Mouse (Mus musculus) neural tube, embryonic 11.5 days (tissue): Measurements from ENCODE around the gene Ndufb7. TPM values are rescaled to one million over a fixed set of nuclear protein-coding genes. Genes with fewer than 3 reads are reported as not detected.
A peak's percentile ranks its signal among the peaks of the same experiment; 100 is the strongest.
"Not testable (repeated sequence)": the region's sequence is repeated elsewhere in the genome, so short reads cannot be mapped to it uniquely, and the experiment has no call there.

Experiments
- ATAC-seq: fragments of 200-750 bp; cut with Nextera tagmentation; 2 replicates; pipeline ENCODE4 v1.8.0; 2017; ENCODE audit warnings: moderate number of reproducible peaks, mild to moderate bottlenecking, moderate TSS enrichment, moderate library complexity; ENCODE audit not compliant: insufficient read depth, low FRiP score, low TSS enrichment
- DNase-seq: peaks from one replicate; pipeline ENCODE4 v3.0.0-alpha.2; 2015; ENCODE audit warnings: low spot score
- H3K27ac ChIP-seq: fragments of 300-500 bp; sonication (generic); 2 replicates; pipeline ENCODE4 v1.5.1; 2014; ENCODE audit warnings: low read depth, mild to moderate bottlenecking, low read length
- H3K27me3 ChIP-seq: fragments of 300-500 bp; sonication (generic); 2 replicates; pipeline ENCODE4 v1.6.1; 2014; ENCODE audit warnings: mild to moderate bottlenecking, low read length, mixed read lengths; ENCODE audit not compliant: control insufficient read depth, insufficient read depth
- H3K36me3 ChIP-seq: fragments of 300-500 bp; sonication (generic); 2 replicates; pipeline ENCODE4 v1.6.1; 2014; ENCODE audit warnings: mild to moderate bottlenecking, low read length, moderate library complexity, mixed read lengths; ENCODE audit not compliant: control insufficient read depth, insufficient read depth
- H3K4me1 ChIP-seq: fragments of 300-500 bp; sonication (generic); 2 replicates; pipeline ENCODE4 v1.6.1; 2014; ENCODE audit warnings: low read length, mixed read lengths; ENCODE audit not compliant: control insufficient read depth, insufficient read depth
- H3K4me2 ChIP-seq: fragments of 300-500 bp; sonication (generic); 2 replicates; pipeline ENCODE4 v1.6.1; 2014; ENCODE audit warnings: low read depth, mild to moderate bottlenecking, moderate library complexity
- H3K4me3 ChIP-seq: fragments of 300-500 bp; sonication (generic); 2 replicates; pipeline ENCODE4 v1.5.1; 2014; ENCODE audit warnings: low read depth, low read length
- H3K9ac ChIP-seq: fragments of 300-500 bp; sonication (generic); 2 replicates; pipeline ENCODE4 v1.6.1; 2014; ENCODE audit warnings: mild to moderate bottlenecking, low read length
- H3K9me3 ChIP-seq: fragments of 300-500 bp; sonication (generic); 2 replicates; pipeline ENCODE4 v1.6.1; 2016; ENCODE audit warnings: low read length; ENCODE audit not compliant: control insufficient read depth
- WGBS: fragments of 180-500 bp; shearing (Covaris S2); extraction: QIAGEN DNeasy Blood & Tissue Kit; methylation state at CpG from one replicate; pipeline ENCODE4 v1.1.7; 2014; 5-methylcytosine and 5-hydroxymethylcytosine counted together
- polyA plus RNA-seq: library from polyadenylated mRNA; unstranded; fragments of >200 nt; fragmentation: Nextera tagmentation; extraction: Ambion mirVana; gene quantifications from 2 replicates; pipeline ENCODE4 v1.2.1, GENCODE M21; 2014

Ndufb7 gene
- polyA plus RNA-seq, 1 experiment from 2014 or later = 326 TPM

- no peak overlapping the region for H3K4me2 ChIP-seq
- H3K4me3 ChIP-seq = no peak overlapping the region
- H3K36me3 ChIP-seq = peaks cover 7% of the 10 kb centered on the region
- no peak overlapping the region for H3K9ac ChIP-seq
- ATAC-seq = peak; percentile 20; the same call in 1 of the 2 replicates
- H3K4me1 ChIP-seq = peaks cover 9% of the 10 kb centered on the region
- no peaks in the 10 kb centered on the region for H3K27me3 ChIP-seq
- WGBS = 74% methylated on average over 9 of the region's 9 CpGs
- no peak overlapping the region for H3K27ac ChIP-seq
- H3K9me3 ChIP-seq = no peaks in the 10 kb centered on the region
- peak; percentile 49 for DNase-seq
Measured at GRCm38 (mm10) chr8:83565731-83566375, 618 bp upstream of the Ndufb7 start.

- H3K4me2 ChIP-seq = peak overlapping the region; percentile 86
- ATAC-seq (no peak), DNase-seq (no peak)
- peak overlapping the region; percentile 72 for H3K4me3 ChIP-seq
- H3K36me3 ChIP-seq = peaks cover 15% of the 10 kb centered on the region
- peak overlapping the region; percentile 79 for H3K9ac ChIP-seq
- 68% methylated on average over 3 of the region's 3 CpGs for WGBS
- H3K27ac ChIP-seq = no peak overlapping the region
- no peaks in the 10 kb centered on the region for H3K27me3 ChIP-seq
- peaks cover 9% of the 10 kb centered on the region for H3K4me1 ChIP-seq
- no peaks in the 10 kb centered on the region for H3K9me3 ChIP-seq
Measured at GRCm38 (mm10) chr8:83567668-83568067, 1.2 kb downstream of the Ndufb7 start.

- ATAC-seq (no peak), DNase-seq (no peak)
- peaks cover 16% of the 10 kb centered on the region for H3K36me3 ChIP-seq
- peak overlapping the region; percentile 79 for H3K9ac ChIP-seq
- no peak overlapping the region for H3K4me3 ChIP-seq
- no peaks in the 10 kb centered on the region for H3K27me3 ChIP-seq
- no peak overlapping the region for H3K27ac ChIP-seq
- H3K4me2 ChIP-seq = no peak overlapping the region; the same call in 1 of the 2 replicates
- peaks cover 9% of the 10 kb centered on the region for H3K4me1 ChIP-seq
- 73% methylated on average over 5 of the region's 5 CpGs for WGBS
- H3K9me3 ChIP-seq = no peaks in the 10 kb centered on the region
Measured at GRCm38 (mm10) chr8:83568128-83568527, 1.7 kb downstream of the Ndufb7 start.

GRCm38 (mm10) chr8:83568755-83569154 lies 2.3 kb downstream of the Ndufb7 start:
- Histone ChIP-seq H3K4me2 (no peak overlapping the region), H3K9ac (no peak overlapping the region), H3K27ac (no peak overlapping the region), H3K4me3 (no peak overlapping the region), H3K27me3 (no peaks in the 10 kb centered on the region), H3K36me3 (peaks cover 17% of the 10 kb centered on the region), H3K4me1 (peaks cover 9% of the 10 kb centered on the region), H3K9me3 (no peaks in the 10 kb centered on the region)
- no peak for DNase-seq
- no peak for ATAC-seq
- WGBS = 85% methylated on average over 5 of the region's 5 CpGs

- ATAC-seq (no peak), DNase-seq (no peak)
- Histone ChIP-seq H3K4me1 (peaks cover 9% of the 10 kb centered on the region), H3K4me2 (no peak overlapping the region), H3K4me3 (no peak overlapping the region), H3K27ac (no peak overlapping the region), H3K9me3 (no peaks in the 10 kb centered on the region), H3K9ac (no peak overlapping the region), H3K36me3 (peaks cover 17% of the 10 kb centered on the region), H3K27me3 (no peaks in the 10 kb centered on the region)
- 79% methylated on average over 4 of the region's 4 CpGs for WGBS
Measured at GRCm38 (mm10) chr8:83569165-83569564, 2.7 kb downstream of the Ndufb7 start.

GRCm38 (mm10) chr8:83570272-83571000 lies 4.0 kb downstream of the Ndufb7 start:
- DNase-seq (no peak), ATAC-seq (no peak)
- no peak overlapping the region for H3K4me3 ChIP-seq
- H3K9me3 ChIP-seq = no peaks in the 10 kb centered on the region
- no peak overlapping the region for H3K27ac ChIP-seq
- H3K9ac ChIP-seq = no peak overlapping the region
- 92% methylated on average over 12 of the region's 15 CpGs for WGBS
- no peaks in the 10 kb centered on the region for H3K27me3 ChIP-seq
- H3K4me2 ChIP-seq = no peak overlapping the region
- H3K4me1 ChIP-seq = peaks cover 9% of the 10 kb centered on the region
- peaks cover 17% of the 10 kb centered on the region for H3K36me3 ChIP-seq

GRCm38 (mm10) chr8:83571001-83571340 lies 4.5 kb downstream of the Ndufb7 start:
- not testable (repeated sequence) for H3K27ac ChIP-seq, DNase-seq, H3K4me2 ChIP-seq, H3K4me1 ChIP-seq, H3K9me3 ChIP-seq, H3K27me3 ChIP-seq, H3K4me3 ChIP-seq, ATAC-seq, H3K9ac ChIP-seq
- peaks cover 17% of the 10 kb centered on the region for H3K36me3 ChIP-seq
- 98% methylated on average over 5 of the region's 7 CpGs for WGBS

GRCm38 (mm10) chr8:83571791-83572190 lies 5.3 kb downstream of the Ndufb7 start:
- DNase-seq = no peak
- no peak overlapping the region for H3K27ac ChIP-seq
- H3K4me3 ChIP-seq = no peak overlapping the region
- H3K4me1 ChIP-seq = peaks cover 11% of the 10 kb centered on the region
- ATAC-seq = no peak
- 93% methylated on average over 10 of the region's 10 CpGs for WGBS
- H3K36me3 ChIP-seq = peaks cover 17% of the 10 kb centered on the region
- no peaks in the 10 kb centered on the region for H3K9me3 ChIP-seq
- H3K4me2 ChIP-seq = no peak overlapping the region
- no peak overlapping the region for H3K9ac ChIP-seq
- no peaks in the 10 kb centered on the region for H3K27me3 ChIP-seq

GRCm38 (mm10) chr8:83572246-83572812 lies 5.9 kb downstream of the Ndufb7 start:
- H3K4me2 ChIP-seq = no peak overlapping the region
- H3K4me1 ChIP-seq = peaks cover 14% of the 10 kb centered on the region
- no peaks in the 10 kb centered on the region for H3K9me3 ChIP-seq
- no peak overlapping the region for H3K9ac ChIP-seq
- H3K4me3 ChIP-seq = no peak overlapping the region
- no peak overlapping the region for H3K27ac ChIP-seq
- no peak for ATAC-seq
- 95% methylated on average over 5 of the region's 5 CpGs for WGBS
- H3K36me3 ChIP-seq = peaks cover 17% of the 10 kb centered on the region
- no peaks in the 10 kb centered on the region for H3K27me3 ChIP-seq
- DNase-seq = no peak
